Mouse (Mus musculus): Measurements from ENCODE around the gene Colec11. TPM values are rescaled to one million over a fixed set of nuclear protein-coding genes. Genes with fewer than 3 reads are reported as not detected.

Gene Colec11
- total and polyA plus RNA-seq, 3 experiments = 0.54 to 0.74 TPM; not detected in 1

GRCm38 (mm10) chr12:28627092-28627491, 3.9 kb upstream of the Colec11 start:
- Histone ChIP-seq H3K9me3 (replicated peaks; ENCODE audit: insufficient read depth, low read length) (no peaks in the 10 kb centered on the region), H3K9ac (ENCODE audit: control insufficient read depth, low read depth, low read length, poor library complexity, severe bottlenecking) (no peak overlapping the region), H3K79me2 (ENCODE audit: control insufficient read depth, insufficient read depth, low read length, poor library complexity) (peaks cover 4% of the 10 kb centered on the region), H3K27me3 (ENCODE audit: control insufficient read depth in 1 of 2, insufficient read depth in 2 of 2, low read length in 2 of 2) (no peaks in the 10 kb centered on the region), H3K27ac (ENCODE audit: control insufficient read depth, low read depth, low read length) (no peak overlapping the region), H3K36me3 (ENCODE audit: control insufficient read depth in 1 of 2, insufficient read depth in 2 of 2, low read length in 2 of 2) (peaks cover 11 to 35% of the 10 kb centered on the region in 2 experiments), H3K4me1 (ENCODE audit: control insufficient read depth in 1 of 2, insufficient read depth in 2 of 2, low read length in 2 of 2) (peaks cover 2 to 28% of the 10 kb centered on the region in 2 experiments; a peak in 3 of 4 replicates), H3K4me3 (ENCODE audit: control insufficient read depth in 1 of 2, insufficient read depth in 1 of 2, low read depth in 2 of 2, low read length in 2 of 2) (no peak overlapping the region)
- TF ChIP-seq MEF2A (IDR thresholded peaks at IDR 0.05; ENCODE audit: extremely low read depth, insufficient replicate concordance, low read depth, low read length, poor library complexity, severe bottlenecking) (no peak), GATA1 (IDR thresholded peaks at IDR 0.05; ENCODE audit: low read depth, low read length) (no peak), ZNF384 (IDR thresholded peaks at IDR 0.05; ENCODE audit: low read depth, low read length) (no peak), JUND (IDR thresholded peaks at IDR 0.05; ENCODE audit: low read depth, low read length) (no peak), POLR2AphosphoS5 (IDR thresholded peaks at IDR 0.05; ENCODE audit: borderline replicate concordance, low read depth, low read length) (no peak), USF1 (IDR thresholded peaks at IDR 0.05; ENCODE audit: low read depth, low read length) (no peak), GABPA (IDR thresholded peaks at IDR 0.05; ENCODE audit: low read depth, low read length) (no peak), HCFC1 (IDR thresholded peaks at IDR 0.05; ENCODE audit: low read depth, low read length) (no peak), ZKSCAN1 (IDR thresholded peaks at IDR 0.05; ENCODE audit: low read depth, low read length) (no peak), RAD21 (IDR thresholded peaks at IDR 0.05; ENCODE audit: low read depth, low read length) (no peak), ELF1 (IDR thresholded peaks at IDR 0.05; ENCODE audit: low read depth, low read length) (no peak), MAFK (IDR thresholded peaks at IDR 0.05; ENCODE audit: borderline replicate concordance, low read depth, low read length) (no peak), UBTF (IDR thresholded peaks at IDR 0.05; ENCODE audit: borderline replicate concordance, insufficient read depth, low read depth, low read length) (no peak), ETS1 (IDR thresholded peaks at IDR 0.05; ENCODE audit: low read depth, low read length) (no peak), KAT2A (conservative IDR thresholded peaks at IDR 0.05; ENCODE audit: low read depth, low read length) (no peak), TAL1 (IDR thresholded peaks at IDR 0.05; ENCODE audit: low read length) (no peak)
- peak; percentile 44 for DNase-seq (ENCODE audit: low read depth, low spot score)

GRCm38 (mm10) chr12:28625407-28625806, 2.2 kb upstream of the Colec11 start:
- TF ChIP-seq GATA1 (IDR thresholded peaks at IDR 0.05; ENCODE audit: low read depth, low read length) (no peak), POLR2A (IDR thresholded peaks at IDR 0.05; ENCODE audit: control insufficient read depth in 1 of 2, insufficient read depth in 1 of 2, low read depth in 1 of 2, low read length in 2 of 2, poor library complexity in 1 of 2) (no peak), MYB (IDR thresholded peaks at IDR 0.05; ENCODE audit: low read depth, low read length) (no peak), E2F4 (IDR thresholded peaks at IDR 0.05; ENCODE audit: borderline replicate concordance, low read depth, low read length) (no peak), CHD2 (IDR thresholded peaks at IDR 0.05; ENCODE audit: low read length) (no peak), TBP (IDR thresholded peaks at IDR 0.05; ENCODE audit: low read depth, low read length) (no peak), USF2 (IDR thresholded peaks at IDR 0.05; ENCODE audit: borderline replicate concordance in 1 of 2, insufficient read depth in 1 of 2, low read depth in 1 of 2, low read length in 2 of 2) (no peak), MYC (IDR thresholded peaks at IDR 0.05; ENCODE audit: low read depth, low read length) (no peak), RCOR1 (IDR thresholded peaks at IDR 0.05; ENCODE audit: low read depth, low read length) (no peak), RAD21 (IDR thresholded peaks at IDR 0.05; ENCODE audit: low read depth, low read length) (no peak), TCF12 (IDR thresholded peaks at IDR 0.05; ENCODE audit: low read depth, low read length) (no peak), USF1 (IDR thresholded peaks at IDR 0.05; ENCODE audit: low read depth, low read length) (no peak), ELF1 (IDR thresholded peaks at IDR 0.05; ENCODE audit: low read depth, low read length) (no peak), EP300 (IDR thresholded peaks at IDR 0.05; ENCODE audit: low read depth in 1 of 2, low read length in 2 of 2) (no peak), SMC3 (IDR thresholded peaks at IDR 0.05; ENCODE audit: low read depth, low read length) (no peak), ZNF384 (IDR thresholded peaks at IDR 0.05; ENCODE audit: low read depth, low read length) (no peak), JUND (IDR thresholded peaks at IDR 0.05; ENCODE audit: low read depth, low read length) (no peak)

More at GRCm38 (mm10) chr12:28625407-28625806, 2.2 kb upstream of the Colec11 start:
- H3K4me1 ChIP-seq (ENCODE audit: control insufficient read depth in 1 of 2, insufficient read depth in 2 of 2, low read length in 2 of 2) = peaks cover 2 to 34% of the 10 kb centered on the region in 2 experiments; a peak in 3 of 4 replicates
- H3K4me3 ChIP-seq (ENCODE audit: control insufficient read depth in 1 of 2, insufficient read depth in 1 of 2, low read depth in 2 of 2, low read length in 2 of 2) = no peak overlapping the region
- DNase-seq (ENCODE audit: low read depth, low spot score) = no peak
- H3K27ac ChIP-seq (ENCODE audit: control insufficient read depth, low read depth, low read length) = no peak overlapping the region
- H3K79me2 ChIP-seq (ENCODE audit: control insufficient read depth, insufficient read depth, low read length, poor library complexity) = no peaks in the 10 kb centered on the region
- no peak overlapping the region for H3K9ac ChIP-seq (ENCODE audit: control insufficient read depth, low read depth, low read length, poor library complexity, severe bottlenecking)
- H3K36me3 ChIP-seq (ENCODE audit: control insufficient read depth in 1 of 2, insufficient read depth in 2 of 2, low read length in 2 of 2) = peaks cover 0 to 22% of the 10 kb centered on the region in 2 experiments; a peak in 3 of 4 replicates
- H3K27me3 ChIP-seq (ENCODE audit: control insufficient read depth in 1 of 2, insufficient read depth in 2 of 2, low read length in 2 of 2) = no peaks in the 10 kb centered on the region
- H3K9me3 ChIP-seq (replicated peaks; ENCODE audit: insufficient read depth, low read length) = no peaks in the 10 kb centered on the region
